Mouse (Mus musculus) c-Kit-positive CD71-positive TER-119-positive erythroid progenitor cells, embryonic 14.5 days (primary cell): ENCODE measurements around the gene Fam19a4.
A peak's percentile ranks its signal among the peaks of the same experiment; 100 is the strongest.

ENCODE experiments used
- DNase-seq: peaks from one replicate; pipeline ENCODE4 v3.0.0-alpha.2; 2013; ENCODE audit warnings: low spot score

Fam19a4 gene

DNA sequence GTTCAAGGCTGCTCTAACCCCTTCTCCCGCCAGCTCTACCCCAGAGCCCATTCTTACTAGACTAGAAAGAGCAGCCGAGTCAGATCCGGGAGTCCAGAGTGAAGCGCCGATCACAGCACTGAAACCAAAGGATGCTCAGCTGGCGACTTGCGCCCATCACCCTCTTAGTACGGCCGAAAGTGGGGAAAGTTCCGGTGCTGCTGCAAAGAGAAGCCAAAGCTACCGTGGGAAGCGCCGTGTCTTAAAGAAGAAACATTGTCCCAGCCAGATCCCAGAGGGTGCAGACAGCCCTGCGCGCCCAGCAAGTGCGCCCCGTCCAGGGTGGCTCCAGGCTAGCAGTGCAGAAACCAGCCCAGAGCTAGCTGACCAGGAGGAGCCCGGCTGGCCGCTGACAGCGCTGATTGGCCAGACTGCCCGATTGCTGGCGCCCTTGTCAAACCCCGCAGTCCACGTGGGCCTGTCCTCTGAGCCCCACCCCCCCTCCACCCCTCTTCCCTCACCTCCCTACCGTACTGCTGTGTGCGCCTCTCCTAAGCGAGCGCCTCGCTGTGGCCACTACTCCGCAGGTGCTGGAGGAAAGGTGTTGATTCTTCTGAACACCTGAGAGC lies at the start of gene Fam19a4:
Fam19a4 (minus strand) TSS at position 340 of the 608 bp plus-strand sequence.
- no peak for DNase-seq

GRCm38 (mm10) chr6:97106777-97107176 lies 46.6 kb upstream of the Fam19a4 start:
- DNase-seq: peak; percentile 45

GRCm38 (mm10) chr6:97106106-97106505 lies 45.9 kb upstream of the Fam19a4 start:
- DNase-seq: no peak

DNA sequence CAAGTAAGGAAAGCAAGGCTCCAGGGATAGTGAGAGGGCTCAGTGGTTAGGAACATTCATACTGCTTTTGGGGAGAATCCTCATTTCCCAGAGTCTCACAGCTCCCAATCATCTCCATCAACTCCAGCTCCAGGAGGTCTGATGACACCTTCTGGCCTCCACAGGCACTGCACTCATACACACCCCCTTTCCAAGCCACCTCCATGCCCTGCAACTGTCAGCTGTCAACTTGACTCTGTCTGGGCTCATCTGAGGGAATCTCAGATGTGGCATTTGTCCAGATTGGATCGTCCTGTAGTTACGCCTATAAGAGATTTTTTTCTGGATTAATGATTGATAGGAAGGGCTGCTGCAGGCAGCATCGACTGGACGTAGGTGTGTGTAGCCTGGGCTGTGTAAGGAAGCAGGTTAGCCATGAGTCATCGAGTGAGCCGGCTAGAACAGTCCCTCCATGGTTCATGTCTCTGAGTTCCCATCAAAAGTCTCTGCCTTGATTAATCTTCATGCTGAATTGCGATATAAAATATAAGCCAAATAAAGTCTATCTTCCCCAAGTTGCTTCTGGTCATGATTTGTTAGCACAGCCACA lies 44.1 kb upstream of the Fam19a4 start:
- no peak for DNase-seq

- DNase-seq: no peak
Observed at GRCm38 (mm10) chr6:97101958-97102702, 41.9 kb upstream of the Fam19a4 start.

DNA sequence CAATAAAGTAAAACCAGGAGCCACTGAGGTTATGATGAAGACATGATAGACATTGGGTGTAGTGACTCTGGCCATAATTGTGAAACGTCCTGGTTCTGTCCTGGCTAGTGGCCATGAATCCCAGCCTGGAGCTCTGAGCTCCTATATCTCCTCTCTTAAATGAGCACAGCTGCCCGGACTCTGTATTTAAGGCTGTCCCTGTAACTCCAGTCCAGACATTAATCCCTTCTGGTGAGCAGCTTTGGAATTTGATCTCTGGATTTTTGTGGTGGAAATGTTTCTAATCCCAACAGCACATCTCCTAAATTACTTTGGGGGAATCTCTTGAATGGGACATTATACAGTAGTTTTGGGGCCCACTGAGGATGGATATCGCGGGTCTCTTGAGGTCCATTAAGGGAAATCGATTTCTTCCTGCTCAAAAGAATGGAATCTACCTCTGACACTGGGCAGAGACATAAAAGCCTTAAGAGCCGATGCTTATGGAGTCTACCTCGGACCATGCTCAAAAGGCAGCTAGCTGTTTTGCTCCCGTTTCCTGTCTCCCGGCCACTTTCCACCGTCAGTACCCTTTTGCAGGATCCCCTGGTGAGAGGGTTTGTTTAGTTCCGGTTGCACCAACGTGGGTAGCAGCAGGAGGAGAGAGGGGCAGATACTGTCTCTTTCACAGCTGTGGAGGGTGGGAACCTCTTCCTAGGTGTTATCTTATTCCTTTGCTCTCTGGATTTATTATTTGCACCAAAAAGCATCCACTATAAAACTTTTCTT lies 41.2 kb upstream of the Fam19a4 start:
- DNase-seq: no peak

DNA sequence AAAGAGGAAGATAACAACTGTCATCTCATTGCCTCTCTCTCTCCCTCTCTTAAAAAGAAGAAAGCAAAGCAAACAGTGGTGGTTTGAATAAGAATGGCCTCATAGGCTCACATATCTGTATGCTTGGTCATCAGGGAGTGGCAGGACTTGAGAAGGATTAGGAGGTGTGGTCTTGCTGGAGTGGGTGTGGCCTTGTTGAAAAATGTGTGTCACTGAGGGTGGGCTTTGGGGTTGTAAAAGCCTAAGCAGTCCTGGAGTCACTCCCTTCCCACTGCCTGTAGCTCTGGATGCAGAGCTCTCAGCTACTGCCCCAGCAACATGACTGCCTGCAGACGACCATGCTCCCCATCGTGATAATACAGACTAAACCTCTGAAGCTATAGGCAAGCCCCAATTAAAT lies 22.1 kb upstream of the Fam19a4 start:
- no peak for DNase-seq

DNA sequence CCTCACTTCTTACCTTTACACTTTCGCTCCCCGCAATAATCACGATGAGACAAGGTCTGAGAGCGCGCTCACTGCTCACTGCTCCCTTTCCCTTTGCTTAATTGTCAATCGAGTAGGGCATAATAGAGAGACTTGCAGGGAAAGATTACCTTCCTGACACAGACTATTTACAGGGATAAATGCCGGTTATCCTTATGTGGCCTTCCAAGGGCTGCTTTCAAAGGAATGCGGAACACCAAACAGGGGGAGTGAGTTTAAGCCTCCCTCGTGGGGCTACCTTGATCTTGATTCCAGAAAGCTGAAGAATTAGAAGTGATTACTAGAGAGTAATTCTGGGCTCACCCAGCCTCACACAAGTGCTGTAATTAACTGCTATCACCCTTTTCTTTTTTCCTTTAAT lies 19.8 kb upstream of the Fam19a4 start:
- no peak for DNase-seq

GRCm38 (mm10) chr6:97059599-97059998 lies 614 bp downstream of the Fam19a4 start:
- DNase-seq: no peak

- no peak for DNase-seq
Observed at GRCm38 (mm10) chr6:97052196-97052770, 7.9 kb downstream of the Fam19a4 start.

DNA sequence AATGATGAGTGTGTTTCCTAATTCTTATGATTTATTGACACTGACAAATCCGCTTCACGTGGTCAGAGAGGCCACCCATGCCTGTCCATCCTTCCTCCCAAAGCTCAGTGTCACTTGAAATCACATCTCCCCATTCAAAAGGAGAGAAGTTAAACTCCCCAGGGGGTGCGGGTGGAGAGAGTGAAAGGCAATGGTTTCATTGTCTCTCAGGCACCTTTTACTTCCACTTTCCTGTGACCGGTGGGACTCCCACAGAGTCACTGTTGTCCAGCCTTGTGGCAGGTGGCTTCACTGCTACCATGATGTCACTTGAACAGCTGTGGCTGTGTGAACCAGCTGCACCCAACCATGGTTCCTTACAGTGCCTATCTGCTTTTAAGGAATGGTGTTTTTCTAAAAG lies 11.8 kb downstream of the Fam19a4 start:
- no peak for DNase-seq

DNA sequence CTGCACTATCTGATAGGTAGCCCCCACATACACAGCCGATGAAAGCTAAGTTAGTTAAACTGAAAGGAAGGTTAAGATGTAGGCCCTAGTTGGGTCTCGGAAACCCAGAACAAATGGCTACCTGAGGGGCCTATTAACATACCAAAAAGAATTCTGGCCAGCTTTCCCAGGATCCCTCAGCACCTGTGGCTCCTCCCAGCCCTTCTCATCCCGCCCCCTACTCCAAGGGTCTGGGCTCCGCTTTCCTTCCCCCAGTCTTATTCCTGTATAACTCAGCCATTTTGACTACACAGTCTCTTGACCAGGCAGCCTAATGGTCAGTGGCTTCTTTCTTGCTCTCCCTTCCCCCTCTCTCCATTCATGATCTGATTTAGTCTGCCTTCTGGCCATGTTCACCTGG lies 13.7 kb downstream of the Fam19a4 start:
- DNase-seq: no peak

DNA sequence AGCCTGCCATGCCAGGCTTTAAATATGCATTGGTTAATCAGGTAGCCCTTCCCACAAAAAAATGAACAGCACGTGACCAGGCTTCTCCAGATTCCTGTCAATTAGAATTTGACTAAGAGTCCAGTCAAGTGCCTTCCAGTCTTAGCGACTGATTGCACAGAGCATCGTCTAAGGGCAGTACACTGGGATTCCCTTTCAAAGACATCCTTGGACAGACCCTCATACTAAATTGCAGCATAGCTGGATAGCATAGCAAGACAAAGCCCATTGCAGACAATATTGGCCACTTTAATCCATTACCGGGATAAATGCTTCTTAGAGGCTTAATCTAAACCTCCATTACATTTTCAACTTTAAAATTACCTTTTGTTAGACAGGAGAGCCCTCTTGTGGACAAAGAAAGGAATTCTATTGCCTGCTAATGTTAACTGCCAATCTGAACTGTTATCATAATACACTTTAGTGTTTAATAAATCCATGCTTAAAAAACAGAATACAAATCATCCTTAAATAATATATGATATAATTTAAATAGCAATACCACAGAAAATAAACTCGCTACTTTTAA lies 33.0 kb downstream of the Fam19a4 start:
- DNase-seq: no peak

- no peak for DNase-seq
Observed at GRCm38 (mm10) chr6:97019323-97019722, 40.9 kb downstream of the Fam19a4 start.

GRCm38 (mm10) chr6:97016711-97017110 lies 43.5 kb downstream of the Fam19a4 start:
- no peak for DNase-seq

- DNase-seq: no peak
Observed at GRCm38 (mm10) chr6:97016018-97016417, 44.2 kb downstream of the Fam19a4 start.

- peak; percentile 37 for DNase-seq
Observed at GRCm38 (mm10) chr6:97006513-97007094, 53.6 kb downstream of the Fam19a4 start.

- no peak for DNase-seq
Observed at GRCm38 (mm10) chr6:97005038-97005437, 55.2 kb downstream of the Fam19a4 start.

DNA sequence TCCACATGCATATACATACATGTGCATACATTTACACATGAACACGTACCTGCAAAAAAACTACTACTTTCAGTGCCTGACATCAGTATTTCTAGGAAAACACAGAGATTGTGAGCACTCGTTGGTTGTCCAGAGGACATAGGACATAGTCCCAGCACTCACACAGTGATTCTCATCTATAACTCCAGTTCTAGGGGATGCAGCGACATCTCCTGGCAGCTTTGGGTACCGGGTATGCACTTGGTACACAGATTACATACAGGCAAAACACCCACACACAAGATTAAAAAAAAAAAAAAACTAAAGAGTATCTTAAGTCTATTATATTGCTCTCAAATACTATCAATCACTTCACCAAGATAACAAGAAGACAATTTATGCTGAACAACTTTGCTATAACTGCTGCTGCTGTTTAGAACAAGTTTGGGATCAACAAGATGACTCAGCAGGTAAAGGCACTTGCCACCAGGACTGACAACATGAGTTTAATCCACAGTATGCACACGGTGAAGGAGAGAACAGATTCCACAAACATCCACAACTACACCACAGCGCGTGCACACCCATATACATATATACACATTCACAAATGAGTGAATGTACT lies 64.6 kb downstream of the Fam19a4 start:
- no peak for DNase-seq

DNA sequence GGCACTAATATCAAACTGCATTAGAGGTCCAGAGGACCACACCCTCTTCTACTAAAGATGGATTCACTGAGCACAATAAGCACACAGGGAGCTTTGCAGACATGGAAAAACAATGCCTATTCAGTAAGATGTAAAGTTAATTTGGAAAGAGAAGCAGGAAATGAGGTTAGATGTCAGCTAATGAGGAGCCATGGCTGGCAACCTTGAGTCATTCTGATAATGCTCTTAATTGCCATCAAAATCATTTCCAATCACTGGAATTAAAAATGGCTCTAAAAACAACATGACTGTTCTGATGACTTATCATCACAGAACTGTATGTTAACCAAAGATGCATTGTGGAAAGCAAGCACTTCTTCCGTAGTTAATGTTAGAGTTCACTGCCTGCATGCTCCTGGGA lies 68.5 kb downstream of the Fam19a4 start:
- DNase-seq: no peak

DNA sequence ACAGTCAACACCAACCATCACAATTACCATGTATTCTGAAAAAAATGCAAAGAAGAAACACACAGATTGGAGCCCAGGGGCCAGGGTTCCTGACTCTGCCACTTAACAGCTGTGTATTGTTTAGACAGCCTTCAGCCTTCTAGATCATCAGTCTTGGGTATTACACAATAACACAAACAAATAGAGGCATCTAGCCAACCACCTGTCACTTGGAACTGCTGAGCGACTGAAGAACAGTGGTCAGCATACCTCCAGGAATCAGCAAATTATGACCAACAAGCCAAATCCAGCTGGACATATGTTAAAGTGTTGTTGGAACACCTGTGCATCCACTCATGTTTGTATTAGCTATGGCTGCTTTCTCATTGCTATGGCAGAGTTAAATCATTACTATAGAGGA lies 82.7 kb downstream of the Fam19a4 start:
- DNase-seq: no peak
